ENCODE assay signal across 11 mouse cellular contexts in the genomic region with DNA sequence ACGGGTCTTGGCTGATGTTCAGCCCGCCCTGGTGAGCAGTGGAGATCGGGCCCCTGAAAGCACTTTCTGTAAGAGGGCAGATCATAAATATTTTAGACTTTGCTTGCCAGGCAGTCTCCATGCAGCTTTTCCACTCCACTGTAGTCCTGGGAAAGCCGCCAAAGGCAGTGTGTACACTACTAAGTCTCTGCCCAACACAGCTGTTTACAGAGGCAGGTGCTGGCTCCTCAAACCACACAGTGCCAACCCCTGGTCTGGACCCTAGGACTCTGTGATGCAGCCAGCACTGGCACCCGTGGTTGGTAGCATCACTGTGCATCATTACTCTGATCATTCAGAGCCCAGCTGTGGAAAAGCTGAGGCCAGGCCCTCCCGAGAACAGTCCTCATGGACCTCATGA.
DNase-seq lines count a peak whose midpoint lies in the region; ATAC-seq and TF ChIP-seq lines count a peak whose summit lies in the region.
"Had no signal": no experiment of that assay in that cellular context is flagged by ENCODE, and none has a peak within 500 bp of the region (broad histone marks: within the 10 kb centered on the region; RNA-seq: fewer than 3 reads in every experiment).

No protein-coding gene starts in this region.

- WGBS in hindbrain, postnatal 0 days, result 53% methylated on average over 6 of the region's 6 CpGs
- WGBS in hindbrain, embryonic 12.5 days, result 79% methylated on average over 6 of the region's 6 CpGs
- WGBS in stomach, embryonic 15.5 days, result 60% methylated on average over 6 of the region's 6 CpGs
- 47% methylated on average over 6 of the region's 6 CpGs for WGBS in stomach, postnatal 0 days
- WGBS in lung, adult 2 months, result 57% methylated on average over 6 of the region's 6 CpGs
- WGBS in liver, embryonic 12.5 days (ENCODE audit: insufficient replicate concordance), result 62% methylated on average over 6 of the region's 6 CpGs

- TF ChIP-seq POLR2A in lung, adult 2 months (IDR thresholded peaks at IDR 0.05; ENCODE audit: borderline replicate concordance, extremely low read depth, low read depth, low read length), result no peak

- no peak for TF ChIP-seq EP300 in stomach, postnatal 0 days (optimal IDR thresholded peaks at IDR 0.05)

- no peak overlapping the region for H3K4me2 ChIP-seq in hindbrain, postnatal 0 days (ENCODE audit: low read depth, low read length)
- H3K4me2 ChIP-seq in hindbrain, embryonic 12.5 days (replicated peaks), result no peak overlapping the region
- H3K4me2 ChIP-seq in stomach, embryonic 15.5 days, result no peak overlapping the region
- H3K4me2 ChIP-seq in stomach, postnatal 0 days (replicated peaks; ENCODE audit: low read depth), result no peak overlapping the region
- H3K4me2 ChIP-seq in liver, embryonic 12.5 days, result no peak overlapping the region
- H3K4me2 ChIP-seq: heart, embryonic 15.5 days had no signal

- H3K4me1 ChIP-seq in hindbrain, postnatal 0 days (ENCODE audit: insufficient read depth, low read length), result no peaks in the 10 kb centered on the region
- H3K4me1 ChIP-seq in hindbrain, embryonic 12.5 days, result no peaks in the 10 kb centered on the region
- no peaks in the 10 kb centered on the region for H3K4me1 ChIP-seq in stomach, embryonic 15.5 days
- no peaks in the 10 kb centered on the region for H3K4me1 ChIP-seq in stomach, postnatal 0 days (replicated peaks; ENCODE audit: control insufficient read depth, insufficient read depth)
- no peaks in the 10 kb centered on the region; the same call in none of the 2 replicates for H3K4me1 ChIP-seq in lung, adult 2 months (ENCODE audit: control insufficient read depth, insufficient read depth, low read length)
- H3K4me1 ChIP-seq in liver, embryonic 12.5 days, result no peaks in the 10 kb centered on the region

- no peak overlapping the region for H3K4me3 ChIP-seq in hindbrain, postnatal 0 days (ENCODE audit: low read length)
- no peak overlapping the region for H3K4me3 ChIP-seq in hindbrain, embryonic 12.5 days
- no peak overlapping the region for H3K4me3 ChIP-seq in stomach, embryonic 15.5 days (replicated peaks)
- no peak overlapping the region for H3K4me3 ChIP-seq in stomach, postnatal 0 days (ENCODE audit: low read depth, low read length)
- H3K4me3 ChIP-seq in lung, adult 2 months (replicated peaks; ENCODE audit: extremely low read depth, low read depth, low read length), result no peak overlapping the region
- no peak overlapping the region for H3K4me3 ChIP-seq in liver, embryonic 12.5 days
- H3K4me3 ChIP-seq: heart, embryonic 15.5 days; layer of hippocampus, adult 2 months had no signal

- peak; percentile 63; the same call in 1 of the 2 replicates for ATAC-seq in hindbrain, postnatal 0 days
- ATAC-seq in hindbrain, embryonic 12.5 days (ENCODE audit: low FRiP score), result no peak
- 0 out of 2 replicates have a peak, but pooled peaks have one; percentile 35 for ATAC-seq in stomach, embryonic 15.5 days (ENCODE audit: insufficient read depth, low FRiP score, low read depth)
- ATAC-seq in stomach, postnatal 0 days (ENCODE audit: low FRiP score, low TSS enrichment), result no peak
- ATAC-seq in liver, embryonic 12.5 days, result no peak
- ATAC-seq: liver, postnatal 0 days had no signal

- TF ChIP-seq CTCF in hindbrain, postnatal 0 days (IDR thresholded peaks at IDR 0.05; ENCODE audit: low read depth), result no peak
- no peak for TF ChIP-seq CTCF in stomach, postnatal 0 days (IDR thresholded peaks at IDR 0.05; ENCODE audit: low read depth)
- no peak for TF ChIP-seq CTCF in lung, adult 2 months (IDR thresholded peaks at IDR 0.05; ENCODE audit: insufficient read depth, low read length)

- peak; percentile 44 for DNase-seq in hindbrain, postnatal 0 days (ENCODE audit: low spot score)
- no peak for DNase-seq in stomach, postnatal 0 days (ENCODE audit: low spot score)
- DNase-seq in lung, adult 2 months, result peak; percentile 8
- no peak for DNase-seq in left cerebral cortex, adult 11 months (ENCODE audit: low spot score)
- DNase-seq: cerebellum, adult 2 months; liver, postnatal 0 days had no signal

- no peaks in the 10 kb centered on the region for H3K27me3 ChIP-seq in hindbrain, postnatal 0 days (ENCODE audit: insufficient read depth, low read length)
- H3K27me3 ChIP-seq in hindbrain, embryonic 12.5 days, result no peaks in the 10 kb centered on the region
- H3K27me3 ChIP-seq in stomach, embryonic 15.5 days (replicated peaks), result no peaks in the 10 kb centered on the region
- H3K27me3 ChIP-seq in stomach, postnatal 0 days (ENCODE audit: control insufficient read depth, insufficient read depth, low read length), result no peaks in the 10 kb centered on the region
- no peaks in the 10 kb centered on the region for H3K27me3 ChIP-seq in liver, embryonic 12.5 days (replicated peaks)
- H3K27me3 ChIP-seq: heart, embryonic 15.5 days had no signal

- H3K9me3 ChIP-seq in hindbrain, postnatal 0 days (ENCODE audit: low read length), result no peaks in the 10 kb centered on the region
- no peaks in the 10 kb centered on the region for H3K9me3 ChIP-seq in hindbrain, embryonic 12.5 days (replicated peaks)
- H3K9me3 ChIP-seq in stomach, embryonic 15.5 days, result no peaks in the 10 kb centered on the region
- H3K9me3 ChIP-seq in stomach, postnatal 0 days (ENCODE audit: control insufficient read depth, low read length), result no peaks in the 10 kb centered on the region
- no peaks in the 10 kb centered on the region for H3K9me3 ChIP-seq in liver, embryonic 12.5 days (replicated peaks)
- H3K9me3 ChIP-seq: heart, embryonic 15.5 days had no signal

- no peak overlapping the region for H3K27ac ChIP-seq in hindbrain, postnatal 0 days
- H3K27ac ChIP-seq in hindbrain, embryonic 12.5 days, result no peak overlapping the region
- H3K27ac ChIP-seq in stomach, embryonic 15.5 days, result no peak overlapping the region
- H3K27ac ChIP-seq in stomach, postnatal 0 days (replicated peaks), result no peak overlapping the region
- H3K27ac ChIP-seq in liver, embryonic 12.5 days, result no peak overlapping the region
- H3K27ac ChIP-seq: heart, embryonic 15.5 days; layer of hippocampus, adult 2 months had no signal

- H3K36me3 ChIP-seq in hindbrain, postnatal 0 days (ENCODE audit: insufficient read depth, low read length), result no peaks in the 10 kb centered on the region
- H3K36me3 ChIP-seq in hindbrain, embryonic 12.5 days, result no peaks in the 10 kb centered on the region
- H3K36me3 ChIP-seq in stomach, embryonic 15.5 days, result no peaks in the 10 kb centered on the region
- H3K36me3 ChIP-seq in stomach, postnatal 0 days (ENCODE audit: control insufficient read depth, insufficient read depth, low read length), result no peaks in the 10 kb centered on the region
- no peaks in the 10 kb centered on the region for H3K36me3 ChIP-seq in liver, embryonic 12.5 days
- H3K36me3 ChIP-seq: heart, embryonic 15.5 days had no signal

- no peak overlapping the region for H3K9ac ChIP-seq in hindbrain, postnatal 0 days (replicated peaks; ENCODE audit: low read length)
- H3K9ac ChIP-seq in hindbrain, embryonic 12.5 days, result no peak overlapping the region
- no peak overlapping the region for H3K9ac ChIP-seq in stomach, embryonic 15.5 days
- H3K9ac ChIP-seq in stomach, postnatal 0 days (ENCODE audit: low read length), result no peak overlapping the region
- H3K9ac ChIP-seq in liver, embryonic 12.5 days, result no peak overlapping the region
- H3K9ac ChIP-seq: heart, embryonic 15.5 days; liver, postnatal 0 days had no signal

Comparison
In these comparisons a context has a peak if more than half of its experiments do, and no peak if none do; other contexts are left out.
1. ATAC-seq: peak in hindbrain, postnatal 0 days (single experiment) and stomach, embryonic 15.5 days (single experiment); none in hindbrain, embryonic 12.5 days (single experiment), stomach, postnatal 0 days (single experiment) and liver, embryonic 12.5 days (single experiment).
2. DNase-seq: peak in hindbrain, postnatal 0 days (single experiment) and lung, adult 2 months (single experiment); none in stomach, postnatal 0 days (single experiment) and left cerebral cortex, adult 11 months (single experiment).